Mouse (Mus musculus): ENCODE measurements at regions not wholly inside any gene's neighbourhood (a gene's known extent, or its start where the extent isn't known, plus 50 kb on each side); places are given as distances from the start of the nearest gene placed in this dataset.

- no peak for DNase-seq
Observed at GRCm38 (mm10) chr2:55817273-55817672, 381.5 kb downstream of the Kcnj3 start.

DNA sequence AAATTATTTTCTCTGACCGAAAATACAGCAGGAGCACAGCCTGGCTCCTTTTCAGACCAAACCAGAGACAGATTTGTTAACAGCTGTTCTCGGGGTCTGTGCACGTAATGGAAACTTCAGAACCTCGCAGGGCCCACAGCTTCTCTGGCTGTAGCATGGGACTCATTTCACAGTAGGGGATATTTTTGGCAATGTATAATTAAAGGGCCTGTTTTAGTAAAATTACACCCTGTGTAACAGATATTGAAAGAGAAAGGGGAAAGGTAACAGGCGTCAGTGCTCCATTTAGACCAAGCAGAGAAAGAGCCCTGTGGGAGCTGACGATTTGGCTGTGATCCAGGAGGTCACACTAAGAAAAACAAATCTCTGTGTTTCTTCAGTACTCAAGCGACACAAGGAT lies 382.4 kb downstream of the Kcnj3 start:
- DNase-seq, result no peak

DNA sequence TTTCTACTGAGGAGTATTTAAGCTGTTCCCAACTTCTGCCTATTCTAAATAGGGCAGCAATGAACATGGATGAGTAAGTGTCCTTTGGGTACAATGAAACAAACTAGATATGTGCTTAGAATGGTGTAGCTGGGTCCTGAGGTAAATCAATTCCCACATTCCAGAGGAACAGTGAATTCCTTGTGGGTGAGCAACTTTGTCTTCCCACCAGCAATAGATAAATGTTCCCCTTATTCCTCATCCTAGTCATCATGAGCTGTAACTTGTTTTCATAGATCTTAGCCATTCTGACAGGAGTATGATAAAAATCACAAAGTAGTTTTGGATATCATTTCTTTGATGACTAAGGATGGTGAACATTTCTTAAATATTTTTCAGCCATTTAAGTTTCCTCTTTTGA lies 387.0 kb downstream of the Kcnj3 start:
- no peak for DNase-seq

DNA sequence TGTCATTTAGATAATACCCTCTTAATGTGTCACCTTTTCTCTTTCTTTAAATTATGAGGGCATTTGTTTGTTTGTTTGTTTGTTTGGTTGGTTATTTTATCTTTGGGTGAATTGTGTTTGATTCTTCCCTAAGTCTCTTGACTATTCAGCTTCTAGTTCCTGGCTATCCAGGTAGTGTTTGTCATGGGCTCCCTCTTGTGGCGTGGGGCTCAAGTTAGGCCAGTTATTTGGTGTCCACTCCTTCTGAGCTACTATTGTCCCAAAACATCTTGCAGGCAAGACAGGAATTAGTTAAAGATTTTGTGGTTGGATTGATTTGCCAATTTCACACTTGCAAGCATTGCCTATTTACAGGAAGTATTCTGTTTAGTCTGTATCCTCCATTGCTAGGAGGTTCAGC lies 405.8 kb downstream of the Kcnj3 start:
- peak; percentile 3 for DNase-seq

- no peak for DNase-seq
Observed at GRCm38 (mm10) chr2:55846832-55847382, 411.1 kb downstream of the Kcnj3 start.

DNA sequence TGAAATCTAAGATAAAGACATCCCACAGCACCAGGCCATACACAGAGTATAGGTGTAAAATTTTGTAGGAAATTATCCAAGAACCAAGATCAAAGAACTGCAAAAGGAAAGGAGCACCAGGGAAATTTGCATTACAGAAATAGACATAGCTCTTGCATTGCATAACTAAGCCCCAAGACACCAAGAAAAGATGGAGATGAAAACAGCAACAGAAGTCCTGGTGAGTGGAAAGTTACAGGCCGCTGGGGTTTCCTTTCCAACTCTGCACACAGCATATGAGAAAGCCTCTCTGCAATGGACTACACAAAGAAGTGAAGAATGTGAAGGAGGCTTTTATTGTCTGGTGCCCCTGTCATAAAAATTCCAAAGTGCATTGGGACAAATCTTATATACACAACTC lies 426.7 kb downstream of the Kcnj3 start:
- DNase-seq, result no peak

DNA sequence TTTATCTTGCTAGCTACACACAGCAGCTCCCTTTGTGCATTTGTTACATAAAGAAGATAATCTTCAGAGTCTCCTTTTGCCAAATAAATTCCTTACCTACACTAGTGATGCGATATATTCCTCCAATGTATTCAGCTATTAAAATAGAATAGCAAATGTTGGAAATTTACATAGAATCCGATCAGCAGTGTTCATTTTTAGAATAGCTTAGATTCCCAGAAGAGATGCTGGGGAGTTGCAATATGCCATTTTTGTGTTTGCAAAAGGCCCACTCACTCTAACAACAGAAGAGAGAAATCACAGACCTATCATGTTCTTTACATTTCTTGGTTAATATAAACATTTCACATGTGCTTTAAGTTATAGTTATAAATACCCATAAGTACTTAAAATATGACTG lies 454.2 kb downstream of the Kcnj3 start:
- no peak for DNase-seq

GRCm38 (mm10) chr2:55892821-55893535 lies 457.2 kb downstream of the Kcnj3 start:
- no peak for DNase-seq

GRCm38 (mm10) chr2:55920294-55920693 lies 484.5 kb downstream of the Kcnj3 start:
- no peak for DNase-seq

All from liver (tissue).